Mouse (Mus musculus) heart, adult 9 months (tissue): ENCODE results near the gene 1700023F06Rik.
A peak's percentile ranks its signal among the peaks of the same experiment; 100 is the strongest.

Experiments
- DNase-seq, 2 experiments: peaks; one replicate each; pipeline ENCODE4 v3.0.0; 2022; ENCODE audit warnings: low spot score in 2 of 2

Gene 1700023F06Rik

GRCm38 (mm10) chr11:103164391-103164790 lies 44.0 kb downstream of the 1700023F06Rik start:
- DNase-seq: no peak

GRCm38 (mm10) chr11:103162132-103162531 lies 46.2 kb downstream of the 1700023F06Rik start:
- DNase-seq: no peak

- DNase-seq: no peak
These were observed 46.9 kb downstream of the 1700023F06Rik start for GRCm38 (mm10) chr11:103161449-103161848.

- no peak for DNase-seq
These were observed 47.6 kb downstream of the 1700023F06Rik start for GRCm38 (mm10) chr11:103160738-103161137.

- peak; percentile 91 to 95 for DNase-seq
These were observed 49.5 kb downstream of the 1700023F06Rik start for GRCm38 (mm10) chr11:103158621-103159478.

- DNase-seq: no peak
These were observed 58.6 kb downstream of the 1700023F06Rik start for GRCm38 (mm10) chr11:103149771-103150170.
